Mouse (Mus musculus) macrophage (primary cell): Measurements from ENCODE around the gene Itfg2. TPM values are rescaled to one million over a fixed set of nuclear protein-coding genes. Genes with fewer than 3 reads are reported as not detected.

Experiments
- H3K27ac ChIP-seq: fragments of 350-480 bp; formaldehyde crosslinking; 2 replicates; pipeline ENCODE4 v1.9.0; 2021
- H3K36me3 ChIP-seq: fragments of 350-480 bp; formaldehyde crosslinking; 2 replicates; pipeline ENCODE4 v1.9.0; 2021; ENCODE audit errors: inconsistent target
- H3K4me3 ChIP-seq: fragments of 350-480 bp; formaldehyde crosslinking; 2 replicates; pipeline ENCODE4 v1.9.0; 2021; ENCODE audit errors: inconsistent target
- H3K79me2 ChIP-seq: fragments of 350-480 bp; formaldehyde crosslinking; 2 replicates; pipeline ENCODE4 v1.9.0; 2021; ENCODE audit errors: inconsistent target
- WGBS: methylation state at CpG from one replicate; pipeline ENCODE4 v1.1.7; 2026; ENCODE audit warnings: inconsistent platforms; ENCODE audit not compliant: missing documents; 5-methylcytosine and 5-hydroxymethylcytosine counted together
- polyA plus RNA-seq: library from polyadenylated mRNA; stranded (reverse); fragments of 250-400 nt; gene quantifications from 3 replicates; pipeline ENCODE4 v1.2.4, GENCODE M21; 2018; ENCODE audit warnings: inconsistent platforms

Itfg2 gene
- polyA plus RNA-seq, 1 experiment from 2014 or later = 3.9 TPM

DNA sequence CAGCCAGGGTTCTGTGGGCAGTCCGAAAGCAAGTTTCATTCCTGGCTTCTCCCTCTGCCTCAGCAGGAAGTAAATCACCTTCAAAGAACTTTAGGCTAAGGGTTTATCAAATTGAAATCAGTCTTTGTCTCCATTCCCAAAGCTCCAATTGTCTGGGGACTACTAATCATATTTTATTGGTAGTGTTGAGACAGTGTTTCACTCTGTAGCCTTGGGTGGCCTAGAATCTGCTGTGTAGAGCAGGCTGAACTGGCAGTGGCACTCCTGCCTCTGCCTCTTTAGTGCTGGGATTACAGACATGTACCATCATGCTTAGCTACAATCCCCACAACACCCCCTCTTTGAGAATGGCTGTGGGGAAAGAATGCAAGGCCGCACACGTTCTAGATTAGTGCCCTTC lies 3.3 kb downstream of the Itfg2 start:
- no peak overlapping the region for H3K27ac ChIP-seq
- 92% methylated on average over 3 of the region's 3 CpGs for WGBS
- H3K36me3 ChIP-seq = no peaks in the 10 kb centered on the region
- peaks cover 5% of the 10 kb centered on the region; the same call in 1 of the 2 replicates for H3K79me2 ChIP-seq
- no peak overlapping the region for H3K4me3 ChIP-seq

DNA sequence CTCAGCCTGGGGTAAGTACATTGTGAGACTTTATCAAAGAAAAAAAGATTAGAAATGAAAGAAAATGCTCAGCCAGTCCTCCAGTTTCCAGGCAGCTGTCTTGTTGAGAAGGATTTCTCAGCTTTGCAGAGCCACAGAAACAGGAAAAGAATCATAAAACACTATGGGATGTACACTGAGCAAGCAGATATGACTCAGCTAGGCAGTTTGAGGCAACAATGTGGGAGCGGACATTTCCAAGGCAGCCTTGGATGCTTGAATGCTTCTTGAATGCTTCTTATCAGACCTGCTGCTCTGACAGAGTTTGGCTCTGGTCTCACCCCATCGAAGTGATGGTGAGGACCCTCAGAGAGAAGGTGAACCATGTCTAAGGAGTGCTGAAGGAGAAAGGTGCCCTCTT lies 3.7 kb downstream of the Itfg2 start:
- no peak overlapping the region for H3K4me3 ChIP-seq
- no peak overlapping the region for H3K27ac ChIP-seq
- peaks cover 5% of the 10 kb centered on the region; the same call in 1 of the 2 replicates for H3K79me2 ChIP-seq
- H3K36me3 ChIP-seq = no peaks in the 10 kb centered on the region
- 62% methylated on average over 2 of the region's 2 CpGs for WGBS

DNA sequence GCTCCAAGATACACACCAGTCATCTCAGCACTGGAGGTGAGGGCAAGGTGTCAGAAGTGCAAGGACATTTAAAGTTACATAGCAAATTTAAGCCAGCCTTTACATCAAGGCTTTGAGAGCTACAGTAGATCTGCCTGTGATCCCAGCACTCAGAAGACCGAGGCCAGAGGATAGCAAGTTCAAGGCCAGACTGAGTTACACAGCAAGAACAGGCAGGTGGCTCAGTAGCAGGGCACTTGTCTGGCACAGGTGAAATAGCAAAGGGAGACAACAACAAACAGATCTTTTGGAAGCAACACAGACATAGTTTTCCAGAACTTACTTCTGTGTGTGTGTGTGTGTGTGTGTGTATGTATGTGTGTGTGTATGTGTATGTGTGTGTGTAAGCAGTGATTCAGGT lies 6.7 kb downstream of the Itfg2 start:
- H3K36me3 ChIP-seq = no peaks in the 10 kb centered on the region
- WGBS = 88% methylated on average over 1 of the region's 1 CpGs
- no peak overlapping the region for H3K27ac ChIP-seq
- no peaks in the 10 kb centered on the region for H3K79me2 ChIP-seq
- no peak overlapping the region for H3K4me3 ChIP-seq

DNA sequence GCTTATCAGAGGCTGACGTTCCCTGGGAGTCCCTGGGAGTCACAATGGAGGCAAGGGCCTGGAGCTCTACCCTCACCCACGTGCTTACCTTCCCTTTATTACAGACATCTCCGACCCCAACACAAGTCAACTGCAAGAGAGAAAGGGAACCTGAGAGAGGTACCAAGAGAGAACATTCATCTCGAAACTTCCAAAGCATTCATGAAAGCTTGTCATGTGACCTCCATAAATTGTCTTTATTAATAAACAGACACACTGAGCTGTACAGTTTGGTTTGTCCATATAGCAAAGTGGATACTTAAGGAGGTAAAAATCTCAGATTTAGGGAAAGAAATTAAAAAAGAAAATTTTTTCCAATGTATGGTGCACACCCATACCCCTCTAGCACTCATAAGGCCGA lies 8.6 kb downstream of the Itfg2 start:
- Histone ChIP-seq H3K4me3 (no peak overlapping the region), H3K79me2 (no peaks in the 10 kb centered on the region), H3K36me3 (no peaks in the 10 kb centered on the region), H3K27ac (no peak overlapping the region)
- 94% methylated on average over 5 of the region's 5 CpGs for WGBS

DNA sequence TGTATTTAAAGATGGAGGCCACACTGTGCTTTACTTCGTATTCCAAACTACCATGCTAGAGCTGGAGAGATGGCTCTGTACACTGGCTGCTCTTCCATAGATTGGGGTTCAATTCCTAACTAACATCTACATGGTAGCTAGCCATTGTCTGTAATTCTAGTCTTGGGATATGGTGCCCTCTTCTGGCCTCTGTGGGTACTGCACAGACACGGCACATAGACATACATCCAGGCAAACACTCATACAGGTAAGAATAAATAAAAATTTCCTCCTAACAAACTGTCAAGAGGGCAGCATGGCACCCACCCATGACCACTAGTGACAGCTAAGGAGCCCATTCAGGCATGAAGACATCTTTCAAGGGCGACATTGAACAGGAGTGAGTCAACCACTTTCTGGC lies 13.6 kb downstream of the Itfg2 start:
- Histone ChIP-seq H3K79me2 (no peaks in the 10 kb centered on the region), H3K4me3 (no peak overlapping the region), H3K36me3 (no peaks in the 10 kb centered on the region), H3K27ac (no peak overlapping the region)
- WGBS = 28% methylated on average over 3 of the region's 3 CpGs

DNA sequence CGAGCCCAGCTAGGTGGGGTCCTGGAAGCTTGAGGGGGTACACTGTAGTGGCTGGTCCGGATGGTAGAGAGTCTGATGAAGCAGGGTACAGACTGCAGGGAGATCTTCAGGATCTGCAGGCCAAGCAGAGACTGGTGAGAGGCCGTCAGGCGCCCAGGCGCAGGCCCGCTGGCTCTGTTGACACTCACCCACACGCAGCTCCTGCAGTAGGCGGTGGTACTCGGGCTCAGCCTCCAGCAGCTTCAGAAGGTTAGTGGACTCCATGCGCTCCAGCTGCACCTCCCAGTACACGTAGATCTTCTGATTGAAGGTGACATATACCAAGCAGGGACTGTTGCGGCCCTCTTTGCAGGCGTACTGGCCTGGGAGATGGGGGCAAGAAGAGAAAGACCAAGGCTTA lies 14.4 kb downstream of the Itfg2 start:
- 96% methylated on average over 13 of the region's 13 CpGs for WGBS
- no peaks in the 10 kb centered on the region for H3K36me3 ChIP-seq
- H3K27ac ChIP-seq = no peak overlapping the region
- no peaks in the 10 kb centered on the region for H3K79me2 ChIP-seq
- no peak overlapping the region for H3K4me3 ChIP-seq

DNA sequence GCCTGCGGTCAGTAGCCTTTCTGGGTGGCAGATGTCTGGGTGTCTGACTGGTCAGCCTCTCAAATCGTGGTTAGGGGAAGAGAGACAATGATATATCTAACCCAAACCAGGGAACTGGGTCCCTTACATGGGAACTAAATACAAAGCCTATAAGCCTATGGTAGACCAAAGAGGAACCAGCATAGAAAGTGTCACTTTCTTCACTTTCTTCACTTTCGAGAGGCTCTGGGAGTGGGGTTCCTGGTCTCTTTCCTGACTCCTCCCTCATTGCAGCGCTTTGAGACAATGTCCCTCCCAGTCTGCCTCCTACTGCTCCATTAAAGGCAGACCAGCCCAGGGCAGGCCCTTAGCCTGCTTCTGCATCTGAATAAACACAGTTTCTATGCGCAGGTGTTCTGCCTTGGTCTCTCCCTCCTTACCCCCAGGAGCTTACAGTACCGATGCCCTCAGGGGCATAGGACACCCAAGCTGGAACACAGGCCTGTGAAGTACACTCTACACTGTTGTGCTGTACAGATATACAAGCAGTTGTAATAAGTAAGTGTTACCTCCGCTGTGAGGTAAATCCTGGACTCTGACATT lies 16.1 kb downstream of the Itfg2 start:
- 58% methylated on average over 7 of the region's 7 CpGs for WGBS
- H3K79me2 ChIP-seq = no peaks in the 10 kb centered on the region
- no peaks in the 10 kb centered on the region for H3K36me3 ChIP-seq
- H3K27ac ChIP-seq = no peak overlapping the region
- no peak overlapping the region for H3K4me3 ChIP-seq

DNA sequence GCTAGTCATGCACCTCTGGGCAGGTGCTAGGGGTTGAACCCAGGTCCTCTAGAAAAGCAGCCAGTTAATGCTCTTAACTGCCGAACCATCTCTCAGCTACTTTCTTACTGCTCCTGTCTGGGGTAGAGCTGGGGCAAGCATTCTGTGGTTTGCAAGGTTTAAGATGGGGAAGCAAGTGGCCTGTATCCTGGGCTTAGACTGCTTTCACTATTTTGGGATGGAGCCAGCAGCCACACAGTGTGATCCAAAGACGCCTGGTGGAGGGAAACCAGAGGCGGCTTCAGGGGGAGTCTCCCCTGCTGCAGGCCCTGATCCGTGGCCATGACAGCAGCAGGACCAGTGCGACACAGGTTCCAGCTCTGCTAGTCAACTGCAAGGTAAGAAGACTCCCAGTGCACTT lies 20.0 kb downstream of the Itfg2 start:
- Histone ChIP-seq H3K36me3 (no peaks in the 10 kb centered on the region), H3K4me3 (no peak overlapping the region), H3K27ac (no peak overlapping the region), H3K79me2 (no peaks in the 10 kb centered on the region)
- WGBS = 45% methylated on average over 5 of the region's 5 CpGs

DNA sequence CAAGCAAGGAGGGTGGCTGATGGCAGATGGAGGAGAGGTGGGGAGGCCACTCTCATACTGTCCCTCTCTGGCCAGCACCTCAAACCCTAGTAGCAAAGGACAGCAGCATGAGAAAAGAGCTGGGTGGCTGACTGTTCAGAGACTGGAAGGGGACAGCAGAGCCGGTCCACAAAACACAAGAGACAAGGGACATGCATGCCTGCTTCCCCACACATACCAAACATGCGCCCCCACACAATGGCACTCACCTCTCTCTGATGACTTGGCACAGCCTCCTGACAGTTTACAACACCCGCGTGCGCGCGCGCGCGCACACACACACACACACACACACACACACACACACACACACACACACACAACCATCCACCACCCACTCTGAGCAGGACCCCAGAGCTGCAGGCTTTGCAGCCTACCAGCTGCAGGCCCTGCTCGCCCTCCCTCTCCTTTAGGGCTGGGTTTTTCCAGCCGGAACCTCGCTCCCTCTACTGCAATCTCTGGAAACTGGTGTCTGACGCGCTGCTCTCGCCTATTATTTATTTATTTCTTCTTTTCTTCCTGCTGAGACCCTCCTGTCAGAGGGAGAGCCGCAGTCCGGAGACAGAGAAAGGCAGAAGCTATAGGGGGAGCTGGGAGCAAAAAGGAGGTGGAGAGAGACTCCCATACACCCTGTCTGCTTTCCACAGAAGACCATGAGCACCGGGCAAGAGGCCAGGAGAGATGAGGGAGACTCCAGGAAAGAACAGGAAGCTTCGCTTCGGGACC lies 25.1 kb downstream of the Itfg2 start:
- 85% methylated on average over 15 of the region's 21 CpGs for WGBS
- Histone ChIP-seq H3K79me2 (no peaks in the 10 kb centered on the region), H3K4me3 (no peak overlapping the region), H3K27ac (no peak overlapping the region), H3K36me3 (no peaks in the 10 kb centered on the region)

DNA sequence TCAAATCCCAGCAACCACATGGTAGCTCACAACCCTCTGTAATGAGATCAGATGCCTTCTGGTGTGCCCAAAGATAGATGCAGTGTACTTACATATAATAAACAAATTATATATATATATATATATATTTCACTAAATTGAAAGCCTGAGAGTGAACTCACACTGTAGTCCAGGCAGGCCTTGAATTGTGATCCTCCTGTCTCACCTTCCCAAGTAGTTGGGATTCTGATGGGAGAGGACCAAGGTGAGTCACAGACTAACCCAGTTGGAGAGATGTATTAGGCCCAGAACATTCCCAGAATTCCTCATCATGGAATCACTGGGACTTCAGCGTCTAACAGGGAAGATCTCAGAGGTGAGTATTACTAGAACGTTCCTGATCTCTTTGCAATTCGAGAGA lies 25.7 kb downstream of the Itfg2 start, which contains the start of gene Nrip2:
Gene Nrip2 (plus strand): TSS at position 301 of the 400 bp plus-strand sequence.
- no peaks in the 10 kb centered on the region for H3K36me3 ChIP-seq
- H3K79me2 ChIP-seq = no peaks in the 10 kb centered on the region
- WGBS = 90% methylated on average over 3 of the region's 3 CpGs
- H3K4me3 ChIP-seq = no peak within 1 kb of the TSS
- no peak within 1 kb of the TSS for H3K27ac ChIP-seq

DNA sequence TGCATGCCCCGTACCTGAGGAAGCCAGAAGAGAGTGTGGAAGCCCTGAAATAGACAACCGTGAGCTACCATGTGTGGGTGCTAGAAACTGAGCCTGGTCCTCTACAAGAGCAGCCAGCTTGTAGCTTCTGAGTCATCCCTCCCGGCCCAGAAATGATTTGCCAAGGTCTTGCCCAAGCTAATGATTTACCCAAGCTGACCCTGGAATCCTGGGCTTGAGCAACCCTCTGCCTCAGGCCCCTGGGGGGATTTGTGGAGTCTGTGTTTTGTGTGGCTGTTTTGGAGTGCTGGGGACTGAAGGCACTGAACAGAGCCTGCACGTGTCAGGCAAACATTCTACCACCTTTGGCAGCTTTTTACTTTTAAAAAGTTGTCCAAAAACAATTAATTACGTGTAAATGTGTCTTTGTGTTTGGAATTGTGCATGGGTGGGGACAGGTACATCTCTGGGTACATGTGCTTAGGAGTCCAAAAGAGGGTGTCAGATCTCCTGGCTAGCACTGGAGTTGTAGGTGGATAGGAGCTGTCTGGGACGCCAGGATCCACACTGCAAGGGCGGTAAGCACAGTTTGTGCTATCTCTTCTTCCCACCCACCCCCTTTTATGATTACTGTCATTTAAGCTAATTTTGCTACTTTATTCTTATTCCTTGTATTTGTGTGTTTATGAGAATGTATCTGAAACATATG lies 27.0 kb downstream of the Itfg2 start:
- H3K4me3 ChIP-seq = no peak overlapping the region
- no peak overlapping the region for H3K27ac ChIP-seq
- no peaks in the 10 kb centered on the region for H3K36me3 ChIP-seq
- H3K79me2 ChIP-seq = no peaks in the 10 kb centered on the region
- WGBS = 88% methylated on average over 7 of the region's 7 CpGs

DNA sequence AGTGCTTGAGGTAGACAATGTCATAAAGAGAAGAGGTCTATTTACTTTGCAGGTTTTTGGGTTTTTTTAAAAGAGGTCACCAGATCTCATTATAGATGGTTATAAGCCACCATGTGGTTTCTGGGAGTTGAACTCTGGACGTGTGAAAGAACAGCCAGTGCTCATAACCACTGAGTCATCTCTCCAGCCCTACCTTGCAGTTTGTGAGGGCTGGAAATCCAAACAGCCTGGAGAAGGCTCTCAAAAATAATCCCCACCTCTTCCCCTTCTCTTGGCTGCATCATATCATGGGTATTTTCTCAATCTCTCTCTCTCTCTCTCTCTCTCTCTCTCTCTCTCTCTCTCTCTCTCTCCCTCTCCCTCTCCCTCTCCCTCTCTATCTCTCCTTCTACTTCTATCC lies 34.0 kb downstream of the Itfg2 start:
- 14% methylated on average over 1 of the region's 1 CpGs for WGBS
- Histone ChIP-seq H3K27ac (no peak overlapping the region), H3K79me2 (no peaks in the 10 kb centered on the region), H3K36me3 (no peaks in the 10 kb centered on the region), H3K4me3 (no peak overlapping the region)

DNA sequence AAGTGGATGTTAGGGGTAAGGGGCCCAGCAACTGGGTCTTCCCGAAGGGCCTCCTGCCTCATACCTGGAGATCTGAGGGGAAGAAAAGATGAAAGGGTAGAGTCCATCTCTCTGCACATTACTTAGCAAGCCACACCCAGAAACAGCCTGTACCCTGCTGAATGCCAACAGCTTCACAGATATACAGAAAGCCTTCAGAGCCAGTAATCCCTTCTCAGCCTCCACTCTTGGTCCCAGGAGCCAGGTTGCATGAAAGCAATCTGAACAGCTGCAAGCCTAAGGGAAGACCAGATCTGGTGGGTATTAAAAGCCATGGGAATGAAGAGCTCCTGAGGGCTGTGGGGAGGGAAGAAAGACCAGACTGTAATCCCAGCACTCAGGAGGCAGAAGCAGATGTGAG lies 35.5 kb downstream of the Itfg2 start:
- no peak overlapping the region for H3K4me3 ChIP-seq
- 100% methylated on average over 1 of the region's 1 CpGs for WGBS
- H3K36me3 ChIP-seq = no peaks in the 10 kb centered on the region

DNA sequence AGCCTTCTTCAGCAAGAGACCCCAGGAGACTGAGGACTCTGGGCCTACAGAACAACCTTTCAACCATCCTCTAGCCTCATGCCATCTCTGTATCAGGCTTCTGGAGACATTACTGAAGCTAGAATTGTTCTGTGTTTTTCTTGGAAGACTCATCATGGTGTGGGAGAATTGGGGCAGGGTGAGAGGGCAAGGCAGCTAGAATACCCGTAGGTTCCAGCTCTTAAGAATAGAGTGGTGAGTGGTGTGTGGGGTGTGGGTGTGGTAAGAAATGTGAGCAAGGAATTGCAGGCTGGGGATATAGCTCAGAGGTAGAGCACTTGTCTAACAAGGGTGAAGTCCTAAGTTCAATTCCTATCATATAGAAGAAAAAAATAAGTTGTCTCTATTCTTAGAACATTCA lies 39.7 kb downstream of the Itfg2 start:
- no peaks in the 10 kb centered on the region for H3K79me2 ChIP-seq
- H3K27ac ChIP-seq = no peak overlapping the region
- H3K36me3 ChIP-seq = no peaks in the 10 kb centered on the region
- H3K4me3 ChIP-seq = no peak overlapping the region
- WGBS = 100% methylated on average over 1 of the region's 1 CpGs

More for the DNA sequence above, 35.5 kb downstream of the Itfg2 start:
- no peak overlapping the region for H3K27ac ChIP-seq
- H3K79me2 ChIP-seq = no peaks in the 10 kb centered on the region

DNA sequence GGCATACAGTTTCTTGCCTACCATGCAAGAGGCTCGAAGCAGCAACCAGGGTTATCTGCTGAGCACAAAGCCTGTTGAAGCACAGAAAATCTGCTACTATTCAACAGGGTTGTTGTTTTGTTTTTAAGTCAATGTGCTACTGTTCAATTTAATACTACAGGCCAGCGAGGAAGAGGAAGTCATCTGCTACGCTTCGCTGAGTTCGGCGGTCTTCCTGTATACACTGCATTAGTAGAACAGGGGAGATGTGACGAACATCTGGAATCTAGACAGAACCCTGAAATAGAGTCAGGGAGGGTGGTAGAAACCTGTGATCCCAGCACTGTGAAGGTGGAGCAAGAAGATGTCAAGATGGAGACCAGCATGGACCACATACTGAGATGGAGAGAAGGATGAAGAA lies 41.0 kb downstream of the Itfg2 start:
- Histone ChIP-seq H3K79me2 (no peaks in the 10 kb centered on the region), H3K36me3 (no peaks in the 10 kb centered on the region), H3K4me3 (no peak overlapping the region), H3K27ac (no peak overlapping the region)
- WGBS = 23% methylated on average over 7 of the region's 7 CpGs
